Mouse (Mus musculus): ENCODE results near the gene Hps6. TPM values are rescaled to one million over a fixed set of nuclear protein-coding genes. Genes with fewer than 3 reads are reported as not detected.

Gene Hps6
- polyA plus RNA-seq (2012; fragmentation: generic; extraction: Trizol), result 12.0 TPM

GRCm38 (mm10) chr19:46003371-46004226 is at the start of gene Hps6:
Hps6 (plus strand) TSS chr19:46003508.
- TF ChIP-seq POLR2AphosphoS2 (IDR thresholded peaks at IDR 0.05; ENCODE audit: insufficient read length, low read depth) (peak; percentile 96), POLR2A (IDR thresholded peaks at IDR 0.05; ENCODE audit: insufficient read length, low read depth) (peak; percentile 93), MYOG (IDR thresholded peaks at IDR 0.05; ENCODE audit: control insufficient read depth in 1 of 3, insufficient read depth in 1 of 3, insufficient read length in 2 of 3, low read depth in 2 of 3) (peak in 1 of 3 experiments; percentile 21), CEBPB (IDR thresholded peaks at IDR 0.05; ENCODE audit: insufficient read depth, poor library complexity, severe bottlenecking) (no peak), MYOD1 (IDR thresholded peaks at IDR 0.05; ENCODE audit: control insufficient read depth in 1 of 3, insufficient read length in 2 of 3, low read depth in 2 of 3) (peak in 1 of 3 experiments; percentile 23)
- H3K27me3 ChIP-seq (ENCODE audit: control insufficient read depth, insufficient read depth, insufficient read length), result no peaks in the 10 kb centered on the region
- peak within 1 kb of the TSS; percentile 97 for H3K4me2 ChIP-seq (ENCODE audit: low read depth)
- peak within 1 kb of the TSS; percentile 62 for H3K4me3 ChIP-seq
- peak within 1 kb of the TSS; percentile 38 for H3ac ChIP-seq (ENCODE audit: control insufficient read depth, insufficient read length)
- no peaks in the 10 kb centered on the region for H3K36me3 ChIP-seq (ENCODE audit: control insufficient read depth, insufficient read depth)
- H3K79me2 ChIP-seq (ENCODE audit: control insufficient read depth, insufficient read depth), result peaks cover 17% of the 10 kb centered on the region

- TF ChIP-seq USF1 (IDR thresholded peaks at IDR 0.05; ENCODE audit: low read depth) (no peak), MYOG (IDR thresholded peaks at IDR 0.05; ENCODE audit: control insufficient read depth in 1 of 3, insufficient read depth in 1 of 3, insufficient read length in 2 of 3, low read depth in 2 of 3) (no peak), CEBPB (IDR thresholded peaks at IDR 0.05; ENCODE audit: insufficient read depth, poor library complexity, severe bottlenecking) (no peak), POLR2A (IDR thresholded peaks at IDR 0.05; ENCODE audit: insufficient read length, low read depth) (no peak)
- H3K27me3 ChIP-seq (ENCODE audit: control insufficient read depth, insufficient read depth, insufficient read length), result no peaks in the 10 kb centered on the region
- H3K36me3 ChIP-seq (ENCODE audit: control insufficient read depth, insufficient read depth), result peaks cover 7% of the 10 kb centered on the region
- H3ac ChIP-seq (ENCODE audit: control insufficient read depth, insufficient read length), result no peak overlapping the region
- no peaks in the 10 kb centered on the region for H3K79me2 ChIP-seq (ENCODE audit: control insufficient read depth, insufficient read depth)
- no peak overlapping the region for H3K4me2 ChIP-seq (ENCODE audit: low read depth)
- no peak overlapping the region for H3K4me3 ChIP-seq
Observed at GRCm38 (mm10) chr19:45956736-45957135, 46.6 kb upstream of the Hps6 start.

- H3K36me3 ChIP-seq (ENCODE audit: control insufficient read depth, insufficient read depth), result peaks cover 15% of the 10 kb centered on the region
Observed at GRCm38 (mm10) chr19:45960770-45961169, 42.5 kb upstream of the Hps6 start.

GRCm38 (mm10) chr19:45984379-45984778 is 18.9 kb upstream of the Hps6 start:
- Histone ChIP-seq H3ac (ENCODE audit: control insufficient read depth, insufficient read length) (no peak overlapping the region), H3K4me3 (no peak overlapping the region), H3K79me2 (ENCODE audit: control insufficient read depth, insufficient read depth) (no peaks in the 10 kb centered on the region), H3K4me2 (ENCODE audit: low read depth) (no peak overlapping the region), H3K36me3 (ENCODE audit: control insufficient read depth, insufficient read depth) (no peaks in the 10 kb centered on the region), H3K27me3 (ENCODE audit: control insufficient read depth, insufficient read depth, insufficient read length) (no peaks in the 10 kb centered on the region)
- TF ChIP-seq MAX (IDR thresholded peaks at IDR 0.05; ENCODE audit: low read depth) (no peak), MYOG (IDR thresholded peaks at IDR 0.05; ENCODE audit: control insufficient read depth in 1 of 3, insufficient read depth in 1 of 3, insufficient read length in 2 of 3, low read depth in 2 of 3) (no peak), REST (IDR thresholded peaks at IDR 0.05; ENCODE audit: insufficient read depth, insufficient read length) (no peak), E2F4 (IDR thresholded peaks at IDR 0.05; ENCODE audit: insufficient read depth) (no peak)

More at GRCm38 (mm10) chr19:45960770-45961169, 42.5 kb upstream of the Hps6 start:
- Histone ChIP-seq H3K4me2 (ENCODE audit: low read depth) (no peak overlapping the region), H3ac (ENCODE audit: control insufficient read depth, insufficient read length) (no peak overlapping the region), H3K4me3 (no peak overlapping the region), H3K79me2 (ENCODE audit: control insufficient read depth, insufficient read depth) (no peaks in the 10 kb centered on the region), H3K27me3 (ENCODE audit: control insufficient read depth, insufficient read depth, insufficient read length) (no peaks in the 10 kb centered on the region)
- TF ChIP-seq TCF12 (IDR thresholded peaks at IDR 0.05; ENCODE audit: insufficient read depth, poor library complexity, severe bottlenecking), result no peak
- TF ChIP-seq E2F4 (IDR thresholded peaks at IDR 0.05; ENCODE audit: insufficient read depth), result no peak
- TF ChIP-seq MYOD1 (IDR thresholded peaks at IDR 0.05; ENCODE audit: control insufficient read depth in 1 of 3, insufficient read length in 2 of 3, low read depth in 2 of 3), result no peak
- no peak for TF ChIP-seq SRF (IDR thresholded peaks at IDR 0.05; ENCODE audit: control insufficient read depth, insufficient read length, low read depth)
- TF ChIP-seq POLR2AphosphoS2 (IDR thresholded peaks at IDR 0.05; ENCODE audit: insufficient read length, low read depth), result no peak
- TF ChIP-seq CEBPB (IDR thresholded peaks at IDR 0.05; ENCODE audit: insufficient read depth, poor library complexity, severe bottlenecking), result no peak
- no peak for TF ChIP-seq MAX (IDR thresholded peaks at IDR 0.05; ENCODE audit: low read depth)
- no peak for TF ChIP-seq REST (IDR thresholded peaks at IDR 0.05; ENCODE audit: insufficient read depth, insufficient read length)
- TF ChIP-seq POLR2A (IDR thresholded peaks at IDR 0.05; ENCODE audit: insufficient read length, low read depth), result no peak
- no peak for TF ChIP-seq TCF3 (IDR thresholded peaks at IDR 0.05; ENCODE audit: insufficient read length, low read depth)
- TF ChIP-seq MYOG (IDR thresholded peaks at IDR 0.05; ENCODE audit: control insufficient read depth in 1 of 3, insufficient read depth in 1 of 3, insufficient read length in 2 of 3, low read depth in 2 of 3), result no peak
- TF ChIP-seq USF1 (IDR thresholded peaks at IDR 0.05; ENCODE audit: low read depth), result no peak

- Histone ChIP-seq H3ac (ENCODE audit: control insufficient read depth, insufficient read length) (no peak overlapping the region), H3K4me2 (ENCODE audit: low read depth) (no peak overlapping the region), H3K27me3 (ENCODE audit: control insufficient read depth, insufficient read depth, insufficient read length) (no peaks in the 10 kb centered on the region), H3K4me3 (no peak overlapping the region), H3K79me2 (ENCODE audit: control insufficient read depth, insufficient read depth) (no peaks in the 10 kb centered on the region), H3K36me3 (ENCODE audit: control insufficient read depth, insufficient read depth) (no peaks in the 10 kb centered on the region)
- TF ChIP-seq USF1 (IDR thresholded peaks at IDR 0.05; ENCODE audit: low read depth), result no peak
- TF ChIP-seq SRF (IDR thresholded peaks at IDR 0.05; ENCODE audit: control insufficient read depth, insufficient read length, low read depth), result no peak
- no peak for TF ChIP-seq REST (IDR thresholded peaks at IDR 0.05; ENCODE audit: insufficient read depth, insufficient read length)
- TF ChIP-seq POLR2AphosphoS2 (IDR thresholded peaks at IDR 0.05; ENCODE audit: insufficient read length, low read depth), result no peak
- no peak for TF ChIP-seq MYOG (IDR thresholded peaks at IDR 0.05; ENCODE audit: control insufficient read depth in 1 of 3, insufficient read depth in 1 of 3, insufficient read length in 2 of 3, low read depth in 2 of 3)
- TF ChIP-seq TCF12 (IDR thresholded peaks at IDR 0.05; ENCODE audit: insufficient read depth, poor library complexity, severe bottlenecking), result no peak
- no peak for TF ChIP-seq MYOD1 (IDR thresholded peaks at IDR 0.05; ENCODE audit: control insufficient read depth in 1 of 3, insufficient read length in 2 of 3, low read depth in 2 of 3)
- no peak for TF ChIP-seq TCF3 (IDR thresholded peaks at IDR 0.05; ENCODE audit: insufficient read length, low read depth)
- TF ChIP-seq MAX (IDR thresholded peaks at IDR 0.05; ENCODE audit: low read depth), result no peak
Observed at GRCm38 (mm10) chr19:45988238-45988637, 15.1 kb upstream of the Hps6 start.
